Comparison of ENCODE assay signal across 8 mouse cellular contexts in the genomic region with DNA sequence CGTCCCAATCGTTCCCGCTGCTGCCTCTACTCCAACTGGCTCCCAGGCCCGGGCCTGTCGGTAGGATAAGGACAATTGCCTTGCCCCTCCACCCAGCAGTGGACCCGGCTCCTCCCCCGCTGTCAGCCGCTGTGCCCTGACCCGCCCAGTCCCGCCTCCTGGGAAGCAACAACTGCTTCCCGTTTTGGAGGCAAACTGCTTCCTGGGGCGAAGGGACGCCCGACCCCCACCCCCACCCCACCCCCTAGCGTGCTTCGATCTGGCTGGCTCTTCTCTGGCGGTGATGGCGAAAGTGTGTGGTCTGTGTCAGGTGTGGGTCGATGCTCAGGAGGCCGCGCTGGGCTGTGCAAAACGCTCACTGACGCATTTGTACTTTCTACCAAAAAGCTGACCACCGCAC.
DNase-seq lines count a peak whose midpoint lies in the region; ATAC-seq and TF ChIP-seq lines count a peak whose summit lies in the region.

No protein-coding gene starts in this region.

- H3K9me3 ChIP-seq in embryonic facial prominence, embryonic 13.5 days = no peaks in the 10 kb centered on the region
- no peaks in the 10 kb centered on the region for H3K9me3 ChIP-seq in hindbrain, embryonic 16.5 days (ENCODE audit: control insufficient read depth, low read length)
- no peaks in the 10 kb centered on the region for H3K9me3 ChIP-seq in liver, postnatal 0 days (ENCODE audit: low read length)

- no peak for TF ChIP-seq CTCF in liver, postnatal 0 days (IDR thresholded peaks at IDR 0.05; ENCODE audit: low read depth)
- no peak for TF ChIP-seq CTCF in small intestine, adult 2 months (IDR thresholded peaks at IDR 0.05; ENCODE audit: extremely low read depth, insufficient read length, insufficient replicate concordance, low read depth, low read length)

- H3K27me3 ChIP-seq in embryonic facial prominence, embryonic 13.5 days = no peaks in the 10 kb centered on the region
- H3K27me3 ChIP-seq in hindbrain, embryonic 16.5 days (replicated peaks; ENCODE audit: control insufficient read depth, insufficient read depth, low read length) = no peaks in the 10 kb centered on the region
- H3K27me3 ChIP-seq in liver, postnatal 0 days (ENCODE audit: insufficient read depth, low read length) = no peaks in the 10 kb centered on the region
- H3K27me3 ChIP-seq in small intestine, adult 2 months (ENCODE audit: control insufficient read depth, insufficient read depth, low read length) = no peaks in the 10 kb centered on the region

- H3K9ac ChIP-seq in embryonic facial prominence, embryonic 13.5 days = peak overlapping the region; percentile 51; the same call in 1 of the 2 replicates
- H3K9ac ChIP-seq in hindbrain, embryonic 16.5 days (ENCODE audit: low read depth, low read length) = peak overlapping the region; percentile 58
- H3K9ac ChIP-seq in liver, postnatal 0 days (replicated peaks) = no peak overlapping the region

- peak; percentile 4 for DNase-seq in urinary bladder, postnatal 14 days (ENCODE audit: low spot score)
- DNase-seq in urinary bladder, postnatal 36 days (ENCODE audit: low spot score in 2 of 2) = no peak
- DNase-seq in liver, postnatal 0 days = peak; percentile 58
- no peak for DNase-seq in urinary bladder, adult 18-20 months (ENCODE audit: low spot score in 2 of 2)
- DNase-seq in layer of hippocampus, adult 9-10 months (ENCODE audit: low spot score) = no peak

- H3K4me2 ChIP-seq in embryonic facial prominence, embryonic 13.5 days = peak overlapping the region; percentile 59
- peak overlapping the region; percentile 62 for H3K4me2 ChIP-seq in hindbrain, embryonic 16.5 days (ENCODE audit: low read length)
- peak overlapping the region; percentile 10; the same call in 1 of the 2 replicates for H3K4me2 ChIP-seq in liver, postnatal 0 days (ENCODE audit: low read depth, low read length)

- TF ChIP-seq EP300 in liver, postnatal 0 days (IDR thresholded peaks at IDR 0.05; ENCODE audit: low read depth) = no peak

- no peaks in the 10 kb centered on the region for H3K36me3 ChIP-seq in embryonic facial prominence, embryonic 13.5 days
- H3K36me3 ChIP-seq in hindbrain, embryonic 16.5 days (ENCODE audit: control insufficient read depth, insufficient read depth, low read length) = no peaks in the 10 kb centered on the region
- H3K36me3 ChIP-seq in liver, postnatal 0 days (replicated peaks; ENCODE audit: insufficient read depth, low read length) = no peaks in the 10 kb centered on the region
- no peaks in the 10 kb centered on the region for H3K36me3 ChIP-seq in small intestine, adult 2 months (ENCODE audit: control insufficient read depth, insufficient read depth, low read length)

- no peaks in the 10 kb centered on the region for H3K4me1 ChIP-seq in embryonic facial prominence, embryonic 13.5 days
- peaks cover 2% of the 10 kb centered on the region; the same call in 1 of the 2 replicates for H3K4me1 ChIP-seq in hindbrain, embryonic 16.5 days (ENCODE audit: control insufficient read depth, insufficient read depth, low read depth, low read length)
- no peaks in the 10 kb centered on the region for H3K4me1 ChIP-seq in liver, postnatal 0 days (ENCODE audit: insufficient read depth)
- H3K4me1 ChIP-seq in small intestine, adult 2 months (ENCODE audit: control insufficient read depth, insufficient read depth, insufficient read length, low read length) = peaks cover 2% of the 10 kb centered on the region; the same call in 1 of the 2 replicates

- peak; percentile 56; the same call in 1 of the 2 replicates for ATAC-seq in embryonic facial prominence, embryonic 13.5 days (ENCODE audit: insufficient number of reproducible peaks, insufficient read depth, low FRiP score, low TSS enrichment, low read depth)
- peak; percentile 86 for ATAC-seq in hindbrain, embryonic 16.5 days
- peak; percentile 99 for ATAC-seq in liver, postnatal 0 days

- 23% methylated on average over 24 of the region's 24 CpGs for WGBS in embryonic facial prominence, embryonic 13.5 days
- 14% methylated on average over 24 of the region's 24 CpGs for WGBS in hindbrain, embryonic 16.5 days
- 19% methylated on average over 24 of the region's 24 CpGs for WGBS in liver, postnatal 0 days (ENCODE audit: insufficient replicate concordance)
- 21% methylated on average over 24 of the region's 24 CpGs for whole genome bisulfite sequencing in small intestine, adult 2 months

- H3K27ac ChIP-seq in embryonic facial prominence, embryonic 13.5 days = no peak overlapping the region
- no peak overlapping the region for H3K27ac ChIP-seq in hindbrain, embryonic 16.5 days (ENCODE audit: low read depth, low read length)
- no peak overlapping the region for H3K27ac ChIP-seq in liver, postnatal 0 days (ENCODE audit: low read depth)
- H3K27ac ChIP-seq in small intestine, adult 2 months (ENCODE audit: insufficient read depth, low read depth, low read length) = no peak overlapping the region

- peak overlapping the region; percentile 37 for H3K4me3 ChIP-seq in embryonic facial prominence, embryonic 13.5 days
- peak overlapping the region; percentile 42 for H3K4me3 ChIP-seq in hindbrain, embryonic 16.5 days (ENCODE audit: low read length)
- no peak overlapping the region for H3K4me3 ChIP-seq in liver, postnatal 0 days (ENCODE audit: low read depth, low read length)
- H3K4me3 ChIP-seq in small intestine, adult 2 months (ENCODE audit: low read depth, low read length) = peak overlapping the region; percentile 21

- no peak for TF ChIP-seq POLR2A in small intestine, adult 2 months (IDR thresholded peaks at IDR 0.05; ENCODE audit: low read depth, low read length)

Comparison
In these comparisons a context has a peak if more than half of its experiments do, and no peak if none do; other contexts are left out.
1. DNase-seq: peak in urinary bladder, postnatal 14 days (single experiment) and liver, postnatal 0 days (single experiment); none in urinary bladder, postnatal 36 days (0 of 2), urinary bladder, adult 18-20 months (0 of 2) and layer of hippocampus, adult 9-10 months (single experiment).
2. H3K4me2 ChIP-seq: peak in every context shown above with its lines; median percentile 62 in hindbrain, embryonic 16.5 days; 59 in embryonic facial prominence, embryonic 13.5 days; 10 in liver, postnatal 0 days.
3. Peak in every context shown above with its lines, with median percentiles within 50 percentile points of each other: ATAC-seq.